Mouse (Mus musculus) heart, postnatal 0 days (tissue): ENCODE results near the gene Pla2g12a.

Source experiments
- CTCF ChIP-seq: IDR thresholded peaks from 2 replicates; pipeline ENCODE4 v1.5.1; 2016; ENCODE audit warnings: antibody characterized with exemption, control low read depth, low read depth
- EP300 ChIP-seq: IDR thresholded peaks from 2 replicates; pipeline ENCODE4 v1.6.1; 2016; ENCODE audit warnings: antibody characterized with exemption, low read depth

GRCm38 (mm10) chr3:129893143-129893542 is 14.7 kb downstream of the Pla2g12a start:
- TF ChIP-seq CTCF (no peak), EP300 (no peak)
